Mouse (Mus musculus) olfactory bulb, adult 2 months (tissue): ENCODE results near the gene Trio.

Experiments used
- CTCF ChIP-seq: fragments of 200-500 bp; IDR thresholded peaks from 2 replicates; pipeline ENCODE4 v1.5.1; 2012; ENCODE audit warnings: low read depth, mild to moderate bottlenecking, low read length, moderate library complexity; ENCODE audit not compliant: insufficient read depth
- POLR2A ChIP-seq: fragments of 200-500 bp; IDR thresholded peaks from 2 replicates; pipeline ENCODE4 v1.6.1; 2012; ENCODE audit warnings: mild to moderate bottlenecking, low read depth, low read length, moderate library complexity; ENCODE audit not compliant: insufficient read depth

DNA sequence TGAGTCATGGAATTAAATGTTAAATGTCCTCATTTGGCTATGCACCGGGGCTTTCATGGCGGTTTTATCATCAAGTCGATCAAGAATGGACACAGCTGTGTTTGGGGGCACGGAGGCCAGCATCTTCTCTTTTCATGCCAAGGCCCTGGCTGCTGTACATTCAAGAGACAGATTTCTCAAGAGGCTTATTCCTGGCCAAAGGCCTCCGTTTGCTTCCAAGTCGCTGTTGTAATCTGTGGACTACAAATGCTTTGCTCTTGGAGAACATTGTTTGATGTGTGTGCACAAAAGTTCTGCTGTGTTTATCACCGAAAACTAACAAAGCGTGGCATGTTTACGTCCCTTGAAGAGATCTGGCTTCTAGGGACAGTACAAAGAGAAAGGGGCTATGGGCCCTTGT lies 314.9 kb downstream of the Trio start:
- no peak for TF ChIP-seq POLR2A
- TF ChIP-seq CTCF = no peak
